Mouse (Mus musculus) T-helper 2 cell (primary cell): Measurements from ENCODE around the gene Ache.

Source experiments
- in situ Hi-C: fragments of 300-600 bp; cut with MboI, MseI; formaldehyde crosslinking; loops from one replicate; pipeline ENCODE4 v1.15.1; 2025; ENCODE audit warnings: high pct_unique_total_duplicates

The Ache gene

DNA sequence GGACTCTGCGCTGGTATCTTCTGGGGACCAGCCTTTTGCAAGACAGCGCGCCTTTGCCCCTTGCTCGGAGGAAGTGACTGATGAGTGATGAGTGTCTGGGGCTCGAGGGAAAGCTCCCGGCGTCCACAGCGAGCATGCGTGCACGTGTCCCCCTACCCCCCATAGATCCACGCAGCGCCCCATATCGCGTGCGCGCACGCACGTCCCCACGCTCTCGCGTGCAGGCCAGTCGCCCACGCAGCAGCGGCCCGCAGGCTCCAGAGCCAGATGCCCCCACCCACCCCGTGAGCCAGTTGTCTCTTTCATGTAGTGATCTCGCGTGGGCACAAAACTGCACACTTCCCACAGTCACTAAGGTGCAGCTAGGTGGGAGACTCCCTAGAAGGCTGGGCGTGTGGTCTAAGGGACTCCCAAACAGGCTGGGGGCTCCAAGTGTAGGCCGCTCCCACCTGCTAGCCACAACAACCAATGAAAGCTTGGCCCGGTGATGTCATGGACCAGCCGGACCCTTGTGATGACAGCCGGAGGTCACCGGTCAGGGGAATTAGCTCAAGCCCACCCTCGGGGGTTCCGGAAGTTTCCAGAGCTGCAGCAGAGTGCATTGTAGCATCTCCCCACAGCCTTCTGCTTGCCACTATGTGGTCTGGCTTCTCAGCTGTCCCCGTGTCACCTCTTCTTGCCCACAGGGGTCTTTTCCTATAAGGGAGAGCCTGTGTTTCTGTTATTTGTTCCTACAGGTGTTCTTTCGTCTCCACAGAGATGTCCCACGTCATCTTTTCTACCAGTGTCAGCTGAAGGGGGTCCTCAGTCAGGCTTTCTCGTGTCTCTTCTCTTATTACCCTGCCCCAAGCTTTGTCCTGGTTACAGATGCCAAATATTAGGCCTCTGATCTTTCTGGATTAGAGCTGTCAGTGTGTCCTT is at the start of gene Ache:
Gene Ache (plus strand): TSS at position 488 of the 921 bp plus-strand sequence.
- in situ Hi-C loops = loop anchor here (5.0 kb wide), 1 partner anchor 255 kb away; no protein-coding TSS in a partner anchor

DNA sequence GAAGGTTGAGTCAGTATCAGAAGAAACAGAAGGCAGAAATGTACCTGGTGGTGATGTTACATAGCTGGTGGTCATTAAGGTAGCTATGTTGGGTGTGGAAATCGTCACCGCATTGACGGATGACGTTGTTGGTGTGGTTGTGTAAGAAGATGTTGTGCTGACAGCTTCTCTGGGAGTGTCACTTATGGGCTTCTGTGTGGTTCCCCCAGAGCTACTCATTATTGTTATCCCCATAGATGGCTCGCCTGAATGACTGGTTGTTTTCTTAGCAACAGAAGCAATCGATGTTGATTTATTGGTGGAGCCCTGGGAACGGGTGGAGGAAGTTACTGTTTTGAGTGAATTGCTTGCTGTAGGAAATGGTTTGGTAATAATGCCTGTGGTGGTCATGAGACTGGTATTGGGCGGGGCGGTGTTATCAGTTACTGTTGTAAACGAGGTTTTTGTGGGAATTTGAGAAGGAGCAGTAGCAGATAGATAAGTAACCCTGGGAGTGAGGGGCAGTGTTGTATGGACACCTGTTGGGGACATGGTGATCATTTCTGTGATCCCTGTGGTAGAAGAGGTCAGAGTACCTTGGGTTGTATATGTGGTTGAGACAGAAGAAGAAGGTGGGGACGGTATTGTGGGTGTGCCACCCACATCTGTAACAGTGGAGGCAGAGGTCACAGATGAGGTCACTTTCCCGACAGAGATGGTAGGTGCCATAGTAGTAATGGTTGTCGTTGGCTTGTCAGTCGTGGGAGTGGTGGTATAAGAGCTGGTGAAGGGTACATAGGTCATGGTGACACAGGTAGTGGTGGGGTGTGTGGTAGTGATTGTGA is 23.2 kb upstream of the Ache start:
- in situ Hi-C loops = loop anchor here (10.0 kb wide), 1 partner anchor 171 kb away; no protein-coding TSS in a partner anchor

DNA sequence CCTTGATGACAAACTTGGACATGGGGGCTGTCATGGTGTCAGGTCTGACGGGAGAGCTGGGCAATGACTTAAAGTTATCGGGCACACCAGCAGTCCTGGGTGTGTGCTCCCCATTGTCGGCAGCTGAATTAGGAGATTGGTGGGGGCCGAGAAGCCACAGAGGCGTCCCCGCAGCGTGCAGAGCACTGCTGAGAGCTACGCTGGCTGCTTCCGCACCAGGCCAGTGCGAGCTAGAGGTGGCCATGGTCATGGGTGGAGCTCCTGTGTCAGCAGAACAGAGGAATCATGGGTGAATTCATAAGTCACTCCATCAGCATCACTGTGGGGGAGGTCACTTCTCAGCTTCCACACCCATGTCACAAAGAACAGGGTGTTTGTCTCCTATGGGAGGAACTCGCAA is 22.5 kb upstream of the Ache start:
- in situ Hi-C loops = loop anchor here (5.0 to 10.0 kb wide), 2 partner anchors 62 to 170 kb away; no protein-coding TSS in a partner anchor

DNA sequence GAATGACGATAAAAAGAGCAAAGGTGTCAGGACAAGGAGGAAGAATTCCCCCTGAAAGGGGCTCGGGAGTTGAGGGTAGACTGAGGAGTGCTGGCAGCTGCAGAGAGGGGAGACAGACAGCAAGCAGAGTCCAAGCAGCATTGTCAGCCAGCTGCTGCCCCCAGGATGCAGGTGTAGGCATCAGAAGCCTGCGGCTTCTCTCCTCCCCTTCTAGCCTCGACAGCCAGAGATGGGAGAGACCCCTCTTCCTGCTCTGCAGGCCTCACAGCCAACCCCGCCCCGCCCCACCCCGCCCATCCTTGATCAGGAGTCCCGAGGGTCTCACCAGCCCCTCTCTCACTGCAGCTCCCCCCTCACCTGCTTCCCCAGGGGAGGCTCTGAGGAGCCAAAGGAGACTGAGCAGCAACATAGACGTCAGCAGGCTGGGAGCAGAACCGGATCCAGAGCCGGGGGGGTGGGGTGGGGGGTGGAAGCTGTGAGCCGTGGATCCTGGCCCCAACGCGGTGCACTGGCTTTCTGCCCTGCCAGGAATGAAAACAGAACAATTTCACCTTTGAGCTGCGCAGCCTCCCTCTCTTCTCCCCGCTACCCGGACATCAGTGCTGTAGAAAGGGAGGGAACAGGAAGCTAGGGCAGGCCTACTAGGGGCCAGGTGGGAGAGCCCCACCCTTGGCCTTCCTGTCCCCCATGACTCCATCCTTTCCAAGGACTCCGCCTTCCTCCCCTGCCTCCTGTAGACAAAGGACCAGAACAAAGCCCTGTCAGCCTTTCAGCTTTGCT is 19.0 kb upstream of the Ache start:
- in situ Hi-C loops = loop anchor here (5.0 to 10.0 kb wide), 2 partner anchors 66 to 166 kb away; no protein-coding TSS in a partner anchor

DNA sequence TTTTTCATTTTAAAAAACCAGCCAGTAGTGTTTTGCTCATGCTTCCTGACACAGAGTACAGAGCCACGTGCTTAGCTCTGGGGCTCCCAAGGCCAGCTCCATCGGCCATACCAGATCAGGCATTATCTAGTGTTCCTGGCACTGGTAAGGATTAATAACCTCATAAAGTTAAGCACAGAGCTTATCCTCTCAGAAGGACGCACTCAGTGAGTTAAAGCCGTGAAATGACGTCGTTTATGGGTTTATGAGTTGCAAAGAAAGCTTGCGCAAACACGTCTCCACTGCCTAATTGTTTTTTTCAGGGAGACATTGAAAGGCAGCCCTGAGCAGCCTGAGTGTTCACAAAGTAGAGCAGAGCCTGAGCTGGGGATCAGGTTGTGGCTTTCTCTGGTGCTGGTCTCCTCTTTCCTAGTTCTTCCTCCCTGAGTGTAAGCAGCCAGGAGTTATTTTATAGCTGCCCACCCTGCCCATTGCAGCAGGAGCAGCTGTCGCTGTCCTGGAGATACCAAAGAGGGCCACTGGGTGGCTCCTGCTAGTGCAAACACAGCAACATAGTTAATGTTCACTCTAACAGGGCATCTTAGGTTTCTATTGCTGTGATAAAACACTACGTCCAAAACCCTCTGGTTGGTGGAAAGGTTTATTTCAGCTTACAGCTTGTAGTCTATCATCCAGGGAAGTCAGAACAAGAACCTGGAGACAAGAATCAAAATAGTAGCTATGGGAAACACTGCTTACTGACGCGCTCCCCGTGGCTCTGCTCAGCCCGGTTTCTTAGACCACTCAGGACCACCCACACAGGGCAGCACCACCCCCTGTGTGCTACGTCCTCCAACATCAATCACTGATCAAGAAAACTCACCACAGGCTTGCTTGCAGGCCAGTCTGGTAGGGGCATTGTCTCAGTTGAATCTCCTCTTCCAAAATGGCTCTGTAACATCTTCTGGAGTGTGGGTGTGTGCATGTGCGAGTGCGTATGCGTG is 9.7 kb upstream of the Ache start:
- in situ Hi-C loops = loop anchor here (10.0 kb wide), 1 partner anchor 273 kb away; no protein-coding TSS in a partner anchor

DNA sequence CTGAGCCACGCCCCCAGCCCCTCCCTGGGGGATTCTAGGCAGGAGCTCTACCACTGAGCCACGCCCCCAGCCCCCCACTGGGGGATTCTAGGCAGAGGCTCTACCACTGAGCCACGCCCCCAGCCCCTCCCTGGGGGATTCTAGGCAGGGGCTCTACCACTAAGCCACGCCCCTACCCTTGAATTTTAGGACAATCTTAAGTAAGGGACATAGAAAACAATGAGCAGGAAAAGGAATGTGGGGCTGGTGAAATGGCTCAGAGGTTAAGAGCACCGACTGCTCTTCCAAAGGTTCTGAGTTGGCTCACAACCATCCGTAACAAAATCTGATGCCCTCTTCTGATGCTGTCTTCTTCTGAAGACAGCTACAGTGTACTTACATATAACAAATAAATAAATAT is 2.9 kb upstream of the Ache start:
- in situ Hi-C loops = loop anchor here (5.0 kb wide), 1 partner anchor 127 kb away; no protein-coding TSS in a partner anchor

DNA sequence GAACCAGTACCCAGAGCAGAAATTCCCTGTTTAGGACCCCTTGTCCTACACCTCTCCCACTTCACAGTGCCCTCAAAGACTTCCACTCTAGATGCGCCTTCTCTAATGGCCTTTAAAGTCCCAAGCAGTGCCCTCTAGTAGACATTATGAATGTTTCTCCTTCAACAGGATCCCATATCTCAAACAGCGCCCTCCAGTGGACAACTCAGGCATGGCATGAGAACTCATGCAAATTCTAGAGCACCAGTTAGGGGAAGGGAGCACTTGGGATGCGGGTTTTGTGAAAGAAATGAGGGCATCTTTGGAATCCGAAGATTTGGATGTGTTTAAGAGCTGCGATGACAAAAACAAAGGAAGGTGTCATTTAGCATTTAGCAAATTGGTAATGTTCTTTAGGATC is 2.3 kb upstream of the Ache start:
- in situ Hi-C loops = loop anchor here (5.0 kb wide), 1 partner anchor 253 kb away; no protein-coding TSS in a partner anchor

DNA sequence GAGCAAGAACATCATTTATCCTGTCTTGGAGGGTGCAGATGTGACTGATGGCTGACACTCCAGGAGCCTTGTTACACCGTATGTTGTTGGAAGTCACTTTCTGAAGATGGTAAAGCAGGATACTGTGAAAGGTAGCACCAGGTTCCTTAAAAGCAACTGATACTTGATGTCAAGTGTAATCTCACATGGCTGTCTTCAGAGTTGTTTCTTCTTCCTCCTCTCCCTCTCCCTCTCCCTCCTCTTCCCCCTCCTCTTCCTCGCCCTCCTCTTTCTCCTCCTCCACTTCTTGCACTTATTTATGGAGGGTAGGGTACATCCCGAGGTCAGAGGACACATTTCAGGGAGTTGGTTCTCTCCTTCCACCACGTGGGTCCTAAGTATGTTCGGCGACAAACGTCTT is 1.3 kb upstream of the Ache start:
- in situ Hi-C loops = loop anchor here (5.0 kb wide), 1 partner anchor 254 kb away; no protein-coding TSS in a partner anchor

DNA sequence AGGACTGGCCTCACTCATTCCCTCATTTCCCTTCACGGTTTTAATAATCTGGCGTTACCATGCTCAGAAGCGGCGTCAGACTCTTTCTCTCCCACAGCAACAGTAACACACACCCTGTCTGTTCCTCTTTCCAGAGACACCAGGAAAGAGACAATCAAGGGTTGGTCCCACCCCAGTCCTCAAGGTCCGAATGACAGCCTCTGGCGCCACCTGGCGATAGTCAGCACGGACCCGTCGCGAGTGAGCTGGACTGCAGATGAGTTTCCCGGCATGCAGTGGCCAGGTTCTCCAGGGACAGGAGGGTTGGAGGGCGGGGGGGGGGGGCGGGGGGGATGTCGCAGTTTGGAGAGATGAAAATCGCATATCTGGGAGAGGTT is 676 bp upstream of the Ache start:
- in situ Hi-C loops = loop anchor here (5.0 kb wide), 1 partner anchor 254 kb away; no protein-coding TSS in a partner anchor

DNA sequence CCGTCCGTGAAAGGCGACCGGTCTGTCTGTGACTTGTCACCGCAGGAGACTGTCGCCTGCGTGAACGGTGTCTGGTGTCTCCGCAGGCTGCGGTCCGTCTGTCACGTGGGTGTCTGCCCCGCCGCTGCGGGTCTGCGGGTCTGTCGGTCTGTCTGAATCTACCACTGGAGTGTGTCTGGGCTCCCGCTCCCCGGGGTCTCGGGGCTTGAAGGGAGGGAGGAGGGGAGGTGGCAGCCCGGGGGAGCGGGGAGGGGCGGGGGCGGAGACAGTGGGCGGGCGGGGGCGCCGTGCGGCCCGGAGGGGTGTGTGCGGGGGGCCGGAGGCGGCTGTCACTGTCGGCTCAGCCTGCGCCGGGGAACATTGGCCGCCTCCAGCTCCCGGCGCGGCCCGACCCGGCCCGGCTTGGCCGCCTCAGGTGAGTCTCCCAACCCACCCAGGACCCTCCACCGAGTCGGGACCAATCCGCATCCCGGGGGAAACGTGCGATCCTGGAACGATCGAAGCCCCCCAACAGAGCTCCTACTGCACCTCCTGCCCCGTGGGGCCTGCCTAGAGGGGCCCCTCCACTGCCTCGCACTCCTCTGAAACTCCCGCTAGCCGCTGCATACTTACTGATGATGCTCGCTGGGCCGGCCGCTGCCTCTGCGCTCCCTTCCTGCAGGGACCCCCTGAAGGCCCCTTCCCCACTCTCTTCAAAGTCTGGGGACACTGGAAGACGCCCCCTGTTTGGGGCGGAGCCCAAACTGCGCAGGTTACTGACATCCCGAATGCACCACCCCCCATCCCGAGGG is 829 bp downstream of the Ache start:
- in situ Hi-C loops = loop anchor here (5.0 kb wide), 1 partner anchor 256 kb away; no protein-coding TSS in a partner anchor

DNA sequence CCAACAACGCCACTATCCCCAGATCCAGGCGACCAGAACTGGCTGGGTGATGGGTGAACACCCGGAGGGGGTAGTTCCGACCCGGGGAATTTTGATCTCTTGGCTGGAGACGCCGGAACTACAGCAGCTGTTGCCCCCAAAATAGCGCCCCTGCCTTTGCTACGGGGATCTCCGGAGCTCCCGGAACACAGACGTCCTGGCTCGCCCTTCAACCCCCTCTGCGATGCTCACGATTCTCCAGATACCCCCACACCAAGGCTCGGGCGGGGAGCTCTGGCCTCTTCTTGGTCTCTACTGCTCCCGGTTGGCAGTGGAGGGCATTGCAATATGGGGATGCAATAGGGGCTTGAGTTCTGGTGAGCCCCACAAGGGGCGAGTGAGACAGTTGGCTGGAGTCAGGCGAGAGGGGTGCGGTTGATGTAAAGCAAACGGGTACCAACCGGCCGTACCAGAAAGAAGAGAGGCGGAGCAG is 1.7 kb downstream of the Ache start:
- in situ Hi-C loops = loop anchor here (5.0 kb wide), 1 partner anchor 257 kb away; no protein-coding TSS in a partner anchor

DNA sequence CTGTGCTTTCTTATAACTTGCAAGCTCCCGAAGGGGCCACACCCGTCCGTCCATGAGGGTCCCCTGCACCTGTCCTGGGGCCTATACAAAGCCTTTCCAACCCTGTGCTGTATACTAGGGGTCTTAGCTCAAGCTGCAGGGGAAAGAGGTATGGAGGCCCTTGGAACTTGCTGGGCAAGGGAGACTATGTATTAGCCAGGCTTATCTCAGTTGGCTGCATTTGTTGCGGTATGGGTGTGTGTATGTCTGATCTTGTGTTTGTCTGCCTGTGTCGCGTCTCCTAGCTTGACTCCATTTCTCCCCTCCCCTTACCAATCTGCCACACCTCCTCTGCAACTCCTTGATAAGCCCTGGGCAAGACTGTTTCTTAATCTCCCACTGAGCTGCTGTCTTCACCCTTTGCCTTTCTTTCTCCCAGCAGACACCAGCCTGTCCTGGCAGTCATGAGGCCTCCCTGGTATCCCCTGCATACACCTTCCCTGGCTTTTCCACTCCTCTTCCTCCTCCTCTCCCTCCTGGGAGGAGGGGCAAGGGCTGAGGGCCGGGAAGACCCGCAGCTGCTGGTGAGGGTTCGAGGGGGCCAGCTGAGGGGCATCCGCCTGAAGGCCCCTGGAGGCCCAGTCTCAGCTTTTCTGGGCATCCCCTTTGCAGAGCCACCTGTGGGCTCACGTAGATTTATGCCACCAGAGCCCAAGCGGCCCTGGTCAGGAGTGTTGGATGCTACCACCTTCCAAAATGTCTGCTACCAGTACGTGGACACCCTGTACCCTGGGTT is 2.5 kb downstream of the Ache start:
- in situ Hi-C loops = loop anchor here (5.0 to 10.0 kb wide), 2 partner anchors 257 to 315 kb away; partner anchors contain the start of gene Mospd3

DNA sequence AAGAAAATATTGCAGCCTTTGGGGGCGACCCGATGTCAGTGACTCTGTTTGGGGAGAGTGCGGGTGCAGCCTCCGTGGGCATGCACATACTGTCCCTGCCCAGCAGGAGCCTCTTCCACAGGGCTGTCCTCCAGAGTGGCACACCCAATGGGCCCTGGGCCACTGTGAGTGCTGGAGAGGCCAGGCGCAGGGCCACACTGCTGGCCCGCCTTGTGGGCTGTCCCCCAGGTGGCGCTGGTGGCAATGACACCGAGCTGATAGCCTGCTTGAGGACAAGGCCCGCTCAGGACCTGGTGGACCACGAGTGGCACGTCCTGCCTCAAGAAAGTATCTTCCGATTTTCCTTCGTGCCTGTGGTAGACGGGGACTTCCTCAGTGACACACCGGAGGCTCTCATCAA is 3.4 kb downstream of the Ache start:
- in situ Hi-C loops = loop anchor here (10.0 kb wide), 1 partner anchor 314 kb away; the partner anchor contains the start of gene Mospd3

DNA sequence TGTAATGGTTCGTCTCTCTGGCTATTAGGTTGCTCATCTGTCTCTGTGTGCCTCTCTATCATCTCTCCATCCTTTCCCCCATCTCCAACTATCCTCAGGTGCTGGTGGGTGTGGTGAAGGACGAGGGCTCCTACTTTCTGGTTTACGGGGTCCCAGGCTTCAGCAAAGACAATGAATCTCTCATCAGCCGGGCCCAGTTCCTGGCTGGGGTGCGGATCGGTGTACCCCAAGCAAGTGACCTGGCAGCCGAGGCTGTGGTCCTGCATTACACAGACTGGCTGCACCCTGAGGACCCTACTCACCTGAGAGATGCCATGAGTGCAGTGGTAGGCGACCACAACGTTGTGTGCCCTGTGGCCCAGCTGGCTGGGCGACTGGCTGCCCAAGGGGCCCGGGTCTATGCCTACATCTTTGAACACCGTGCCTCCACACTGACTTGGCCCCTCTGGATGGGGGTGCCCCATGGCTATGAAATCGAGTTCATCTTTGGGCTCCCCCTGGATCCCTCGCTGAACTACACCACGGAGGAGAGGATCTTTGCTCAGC is 4.1 kb downstream of the Ache start:
- in situ Hi-C loops = loop anchor here (10.0 kb wide), 1 partner anchor 313 kb away; the partner anchor contains the start of gene Mospd3

DNA sequence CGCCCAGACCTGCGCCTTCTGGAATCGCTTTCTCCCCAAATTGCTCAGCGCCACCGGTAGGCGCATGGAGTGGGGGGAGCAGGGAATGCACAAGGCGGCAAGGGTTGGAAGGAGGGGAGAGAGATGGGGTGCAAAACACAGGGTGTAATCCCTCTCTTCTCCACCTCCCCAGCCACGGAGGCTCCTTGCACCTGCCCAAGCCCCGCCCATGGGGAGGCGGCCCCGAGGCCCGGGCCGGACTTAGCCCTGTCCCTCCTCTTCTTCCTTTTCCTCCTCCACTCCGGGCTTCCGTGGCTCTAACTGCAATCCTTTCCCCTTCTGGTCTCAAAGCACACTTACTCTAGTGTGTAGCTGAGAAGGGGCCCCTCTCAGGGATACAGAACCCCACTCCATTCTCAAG is 6.0 kb downstream of the Ache start:
- in situ Hi-C loops = loop anchor here (10.0 kb wide), 1 partner anchor 312 kb away; the partner anchor contains the start of gene Mospd3

DNA sequence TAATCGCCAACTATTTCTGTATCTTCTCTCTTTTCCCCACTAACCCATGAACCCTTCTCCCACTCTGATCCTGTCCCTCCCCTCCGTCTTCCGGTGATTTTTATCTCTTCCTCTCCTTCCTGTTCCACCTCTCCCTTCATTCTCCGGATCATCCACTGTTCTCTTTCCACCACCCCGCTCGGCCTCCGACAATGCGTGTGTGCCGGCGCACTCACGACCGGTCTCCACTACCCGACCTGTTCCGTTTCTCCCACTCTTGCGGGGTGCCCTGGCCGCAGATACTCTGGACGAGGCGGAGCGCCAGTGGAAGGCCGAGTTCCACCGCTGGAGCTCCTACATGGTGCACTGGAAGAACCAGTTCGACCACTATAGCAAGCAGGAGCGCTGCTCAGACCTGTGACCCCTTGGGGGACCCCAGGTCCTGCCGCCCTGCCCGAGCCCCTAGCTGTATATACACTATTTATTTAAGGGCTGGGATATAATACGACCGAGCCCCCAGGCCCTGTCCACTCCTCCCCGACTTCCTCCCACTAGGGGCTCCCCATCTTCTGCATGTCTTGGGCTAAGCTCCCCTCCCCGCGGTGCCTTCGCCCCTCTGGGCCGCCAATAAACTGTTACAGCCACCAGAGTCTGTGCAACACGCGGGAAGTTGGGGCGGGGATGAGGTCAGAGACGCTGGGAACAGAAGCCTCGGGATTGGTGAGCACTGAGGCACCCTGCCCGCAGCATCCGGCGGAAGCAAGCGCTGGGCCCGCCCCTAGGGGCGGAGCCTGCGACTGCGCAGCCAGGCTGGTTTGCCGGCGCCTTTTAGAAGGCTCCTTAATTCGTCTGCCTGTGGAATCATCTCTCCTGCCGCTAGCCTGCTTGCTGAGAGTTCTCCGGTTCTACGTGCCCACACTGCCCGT is 6.8 kb downstream of the Ache start, which contains the start of gene Ufsp1:
Gene Ufsp1 (plus strand): TSS at position 791 of the 905 bp plus-strand sequence.
- in situ Hi-C loops = loop anchor here (10.0 kb wide), 1 partner anchor 311 kb away; the partner anchor contains the start of gene Mospd3
